Mouse (Mus musculus) ES-E14 (cell line): ENCODE measurements around the gene Evi5. TPM values are rescaled to one million over a fixed set of nuclear protein-coding genes. Genes with fewer than 3 reads are reported as not detected.

Experiments
- DNase-seq: peaks from one replicate; pipeline ENCODE4 v3.0.0-alpha.2; 2013; ENCODE audit warnings: low read depth, low spot score
- H3K27ac ChIP-seq: 2 replicates; pipeline ENCODE4 v1.5.1; 2012; ENCODE audit warnings: low read depth, mild to moderate bottlenecking, low read length, moderate library complexity, mixed read lengths; ENCODE audit not compliant: poor library complexity, insufficient read depth, severe bottlenecking
- H3K36me3 ChIP-seq: 2 replicates; pipeline ENCODE4 v1.6.1; 2012; ENCODE audit warnings: mild to moderate bottlenecking, low read length, moderate library complexity, mixed read lengths; ENCODE audit not compliant: control insufficient read depth, poor library complexity, insufficient read depth, severe bottlenecking
- H3K4me1 ChIP-seq, 2 experiments: fragments of 150-350 bp in 1 of 2; sonication (generic) in 1 of 2; 2 replicates each; pipeline ENCODE4 v1.6.1; 2012; ENCODE audit warnings: low read length in 2 of 2, mild to moderate bottlenecking in 1 of 2, mixed read lengths in 1 of 2; ENCODE audit not compliant: control insufficient read depth in 2 of 2, insufficient read depth in 2 of 2, poor library complexity in 1 of 2
- H3K4me3 ChIP-seq, 2 experiments: fragments of 150-350 bp in 1 of 2; sonication (generic) in 1 of 2; 2 replicates each; pipeline ENCODE4 v1.5.1; 2012; ENCODE audit warnings: low read length in 2 of 2, low read depth in 1 of 2, mild to moderate bottlenecking in 1 of 2, mixed read lengths in 1 of 2; ENCODE audit not compliant: insufficient read depth in 1 of 2, poor library complexity in 1 of 2, severe bottlenecking in 1 of 2
- H3K9ac ChIP-seq: 2 replicates; pipeline ENCODE4 v1.6.1; 2012; ENCODE audit warnings: low read depth, mild to moderate bottlenecking, low read length, mixed read lengths; ENCODE audit not compliant: poor library complexity, insufficient read depth, severe bottlenecking
- H3K9me3 ChIP-seq: fragments of 150-350 bp; sonication (generic); 2 replicates; pipeline ENCODE4 v1.6.1; 2012; ENCODE audit warnings: low read depth, mild to moderate bottlenecking, low read length; ENCODE audit not compliant: control insufficient read depth, insufficient read depth
- CHD2 ChIP-seq: IDR thresholded peaks from 2 replicates; pipeline ENCODE4 v1.6.1; 2014; ENCODE audit warnings: mild to moderate bottlenecking, low read depth, low read length, inconsistent platforms
- HCFC1 ChIP-seq: IDR thresholded peaks from 2 replicates; pipeline ENCODE4 v1.6.1; 2012; ENCODE audit warnings: low read length, inconsistent platforms, borderline replicate concordance; ENCODE audit not compliant: insufficient read depth
- MAFK ChIP-seq: IDR thresholded peaks from 2 replicates; pipeline ENCODE4 v1.6.1; 2014; ENCODE audit warnings: mild to moderate bottlenecking, low read depth, low read length, inconsistent platforms; ENCODE audit not compliant: insufficient read depth
- ZC3H11A ChIP-seq: IDR thresholded peaks from 2 replicates; pipeline ENCODE4 v1.6.1; 2012; ENCODE audit warnings: low read depth, mild to moderate bottlenecking, inconsistent platforms, low read length, borderline replicate concordance
- ZNF384 ChIP-seq: IDR thresholded peaks from 2 replicates; pipeline ENCODE4 v1.6.1; 2012; ENCODE audit warnings: low read depth, low read length, inconsistent platforms
- in situ Hi-C, 2 experiments: fragments of 600-800 bp; cut with MboI; formaldehyde crosslinking; loops; one replicate each; pipeline ENCODE4 v1.15.1; 2025; ENCODE audit warnings: low sequenced_read_pairs in 2 of 2, inconsistent platforms in 1 of 2; ENCODE audit not compliant: unreplicated experiment in 2 of 2
- total RNA-seq: library from RNA; depleted of rRNA; stranded (reverse); fragments of 300-350 nt; gene quantifications from 2 replicates; pipeline ENCODE4 v1.2.3, GENCODE M21; 2012

The Evi5 gene
- total RNA-seq, 1 experiment, result 35.8 TPM

- no peak for DNase-seq
- no peaks in the 10 kb centered on the region for H3K4me1 ChIP-seq
- H3K27ac ChIP-seq, result no peak overlapping the region
- H3K9ac ChIP-seq, result no peak overlapping the region
- H3K36me3 ChIP-seq, result no peaks in the 10 kb centered on the region
- H3K4me3 ChIP-seq, result no peak overlapping the region
- peaks cover 4% of the 10 kb centered on the region; the same call in 1 of the 2 replicates for H3K9me3 ChIP-seq
- TF ChIP-seq ZNF384 (no peak), ZC3H11A (no peak), HCFC1 (no peak), CHD2 (no peak)
- in situ Hi-C loops, result no loop called here
Measured at GRCm38 (mm10) chr5:107768224-107768623, 106.7 kb downstream of the Evi5 start.

- H3K36me3 ChIP-seq, result no peaks in the 10 kb centered on the region
- H3K4me3 ChIP-seq, result no peak overlapping the region
- peaks cover 4% of the 10 kb centered on the region; the same call in 1 of the 2 replicates for H3K9me3 ChIP-seq
- TF ChIP-seq CHD2 (no peak), ZC3H11A (no peak), ZNF384 (no peak), HCFC1 (no peak), MAFK (no peak)
- no peak for DNase-seq
- no peak overlapping the region for H3K9ac ChIP-seq
- H3K4me1 ChIP-seq, result no peaks in the 10 kb centered on the region
- in situ Hi-C loops, result no loop called here
- H3K27ac ChIP-seq, result no peak overlapping the region
Measured at GRCm38 (mm10) chr5:107765946-107766345, 109.0 kb downstream of the Evi5 start.

- no peaks in the 10 kb centered on the region; the same call in 1 of the 2 replicates for H3K36me3 ChIP-seq
- no peak for TF ChIP-seq HCFC1
- TF ChIP-seq ZNF384, result no peak
- TF ChIP-seq MAFK, result no peak
- TF ChIP-seq ZC3H11A, result no peak
- no peak for TF ChIP-seq CHD2
- in situ Hi-C loops, result no loop called here
- H3K27ac ChIP-seq, result no peak overlapping the region
- no peaks in the 10 kb centered on the region for H3K4me1 ChIP-seq
- no peak for DNase-seq
- H3K9me3 ChIP-seq, result peaks cover 4% of the 10 kb centered on the region; the same call in 1 of the 2 replicates
- no peak overlapping the region for H3K9ac ChIP-seq
- H3K4me3 ChIP-seq, result no peak overlapping the region
Measured at GRCm38 (mm10) chr5:107764486-107764885, 110.4 kb downstream of the Evi5 start.

DNA sequence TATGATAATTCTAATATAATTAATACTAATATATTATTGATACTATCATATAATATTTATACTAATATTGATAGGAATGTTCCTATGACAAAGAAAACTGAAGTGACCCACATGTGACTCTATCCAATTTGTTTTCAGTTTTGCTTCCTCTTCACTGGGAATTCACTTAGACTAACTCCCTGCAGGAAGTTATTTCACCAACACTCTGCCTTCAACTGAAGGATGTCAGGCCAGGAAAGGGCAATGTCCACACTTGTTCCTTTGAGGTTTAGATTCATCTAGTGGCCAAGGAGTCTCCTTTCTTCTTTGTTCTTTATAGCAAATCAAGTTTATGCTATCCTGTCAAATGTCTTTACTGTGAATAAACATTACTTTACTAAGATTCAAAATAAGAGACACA is 111.2 kb downstream of the Evi5 start:
- H3K4me3 ChIP-seq, result no peak overlapping the region
- H3K9me3 ChIP-seq, result peaks cover 4% of the 10 kb centered on the region; the same call in 1 of the 2 replicates
- H3K4me1 ChIP-seq, result no peaks in the 10 kb centered on the region
- in situ Hi-C loops, result no loop called here
- H3K27ac ChIP-seq, result no peak overlapping the region
- no peak for TF ChIP-seq CHD2
- no peak for TF ChIP-seq ZC3H11A
- TF ChIP-seq MAFK, result no peak
- TF ChIP-seq ZNF384, result no peak
- TF ChIP-seq HCFC1, result no peak
- no peak for DNase-seq
- no peak overlapping the region for H3K9ac ChIP-seq
- H3K36me3 ChIP-seq, result no peaks in the 10 kb centered on the region; the same call in 1 of the 2 replicates

GRCm38 (mm10) chr5:107759121-107759520 is 115.8 kb downstream of the Evi5 start:
- TF ChIP-seq MAFK, result no peak
- no peak for TF ChIP-seq CHD2
- H3K36me3 ChIP-seq, result no peaks in the 10 kb centered on the region; the same call in 1 of the 2 replicates
- no peak for DNase-seq
- no peaks in the 10 kb centered on the region for H3K4me1 ChIP-seq
- H3K27ac ChIP-seq, result no peak overlapping the region
- in situ Hi-C loops, result no loop called here
- H3K9ac ChIP-seq, result no peak overlapping the region
- no peaks in the 10 kb centered on the region for H3K9me3 ChIP-seq
- no peak overlapping the region for H3K4me3 ChIP-seq
